Mouse (Mus musculus): Measurements from ENCODE around the gene Hoxa4.

- no peak for TF ChIP-seq CTCF (IDR thresholded peaks at IDR 0.05; ENCODE audit: extremely low read depth, insufficient read depth, low read length)
- no peak for TF ChIP-seq POLR2A (IDR thresholded peaks at IDR 0.05; ENCODE audit: extremely low read depth, insufficient read depth, low read length)
These were observed 13.7 kb downstream of the Hoxa4 start for GRCm38 (mm10) chr6:52177806-52178205.
